8 mouse cellular contexts compared by ENCODE assay signal in genomic region chr6:87043131-87043516, GRCm38 (mm10). TPM values are rescaled to one million over a fixed set of nuclear protein-coding genes. Genes with fewer than 3 reads are reported as not detected.
DNase-seq lines count a peak whose midpoint lies in the region; ATAC-seq and TF ChIP-seq lines count a peak whose summit lies in the region.

No protein-coding gene starts in this region.

- WGBS in lung, adult 2 months = 2% methylated on average over 9 of the region's 9 CpGs
- WGBS in embryonic facial prominence, embryonic 12.5 days = under 1% methylated on average over 9 of the region's 9 CpGs
- WGBS in intestine, embryonic 16.5 days = 2% methylated on average over 9 of the region's 9 CpGs
- WGBS in neural tube, embryonic 13.5 days = 2% methylated on average over 9 of the region's 9 CpGs

- peak overlapping the region; percentile 97 for H3K27ac ChIP-seq in embryonic facial prominence, embryonic 12.5 days
- H3K27ac ChIP-seq in intestine, embryonic 16.5 days (ENCODE audit: low read length) = peak overlapping the region; percentile 99
- H3K27ac ChIP-seq in neural tube, embryonic 13.5 days (replicated peaks) = peak overlapping the region; percentile 99

- no peak for TF ChIP-seq POLR2A in lung, adult 2 months (IDR thresholded peaks at IDR 0.05; ENCODE audit: borderline replicate concordance, extremely low read depth, low read depth, low read length)

- peak overlapping the region; percentile 92 for H3K9ac ChIP-seq in embryonic facial prominence, embryonic 12.5 days
- H3K9ac ChIP-seq in intestine, embryonic 16.5 days (ENCODE audit: low read depth, low read length) = peak overlapping the region; percentile 99
- H3K9ac ChIP-seq in neural tube, embryonic 13.5 days = peak overlapping the region; percentile 98

- no peaks in the 10 kb centered on the region for H3K9me3 ChIP-seq in embryonic facial prominence, embryonic 12.5 days
- no peaks in the 10 kb centered on the region for H3K9me3 ChIP-seq in intestine, embryonic 16.5 days (ENCODE audit: control insufficient read depth, low read length)
- H3K9me3 ChIP-seq in neural tube, embryonic 13.5 days = no peaks in the 10 kb centered on the region

- TF ChIP-seq CTCF in lung, adult 2 months (IDR thresholded peaks at IDR 0.05; ENCODE audit: insufficient read depth, low read length) = no peak

- peaks cover 6% of the 10 kb centered on the region; the same call in 1 of the 2 replicates for H3K4me1 ChIP-seq in lung, adult 2 months (ENCODE audit: control insufficient read depth, insufficient read depth, low read length)
- H3K4me1 ChIP-seq in embryonic facial prominence, embryonic 12.5 days = peaks cover 7% of the 10 kb centered on the region
- H3K4me1 ChIP-seq in intestine, embryonic 16.5 days (ENCODE audit: control insufficient read depth, insufficient read depth, low read length) = peaks cover 16% of the 10 kb centered on the region
- H3K4me1 ChIP-seq in neural tube, embryonic 13.5 days (replicated peaks) = peaks cover 29% of the 10 kb centered on the region

- H3K36me3 ChIP-seq in embryonic facial prominence, embryonic 12.5 days = peaks cover 5% of the 10 kb centered on the region
- no peaks in the 10 kb centered on the region for H3K36me3 ChIP-seq in intestine, embryonic 16.5 days (ENCODE audit: control insufficient read depth, insufficient read depth, low read length)
- peaks cover 9% of the 10 kb centered on the region for H3K36me3 ChIP-seq in neural tube, embryonic 13.5 days

- peak overlapping the region; percentile 74 for H3K4me2 ChIP-seq in embryonic facial prominence, embryonic 12.5 days (replicated peaks)
- H3K4me2 ChIP-seq in intestine, embryonic 16.5 days (ENCODE audit: low read depth, low read length) = peak overlapping the region; percentile 64
- peak overlapping the region; percentile 77 for H3K4me2 ChIP-seq in neural tube, embryonic 13.5 days

- DNase-seq in lung, adult 2 months = no peak
- DNase-seq in lung, postnatal 36 days = no peak
- no peak for DNase-seq in ovary, adult 18-20 months (ENCODE audit: low spot score)
- DNase-seq in cerebellum, adult 9-10 months = no peak
- no peak for DNase-seq in layer of hippocampus, postnatal 25 days (ENCODE audit: extremely low spot score in 1 of 2, low spot score in 1 of 2)

- peak; percentile 44; the same call in 1 of the 2 replicates for ATAC-seq in embryonic facial prominence, embryonic 12.5 days (ENCODE audit: insufficient number of reproducible peaks, insufficient read depth, low FRiP score, low TSS enrichment)
- ATAC-seq in intestine, embryonic 16.5 days = peak; percentile 24
- ATAC-seq in neural tube, embryonic 13.5 days (ENCODE audit: low read depth) = peak; percentile 16

- no peaks in the 10 kb centered on the region for H3K27me3 ChIP-seq in embryonic facial prominence, embryonic 12.5 days
- H3K27me3 ChIP-seq in intestine, embryonic 16.5 days (replicated peaks; ENCODE audit: control insufficient read depth, insufficient read depth, low read length) = no peaks in the 10 kb centered on the region
- H3K27me3 ChIP-seq in neural tube, embryonic 13.5 days = no peaks in the 10 kb centered on the region

- peak overlapping the region; percentile 72 for H3K4me3 ChIP-seq in lung, adult 2 months (replicated peaks; ENCODE audit: extremely low read depth, low read depth, low read length)
- peak overlapping the region; percentile 96 for H3K4me3 ChIP-seq in embryonic facial prominence, embryonic 12.5 days
- H3K4me3 ChIP-seq in intestine, embryonic 16.5 days (ENCODE audit: low read length) = peak overlapping the region; percentile 97
- H3K4me3 ChIP-seq in neural tube, embryonic 13.5 days = peak overlapping the region; percentile 95

RNA-seq across cellular contexts. Expression of gene Gfpt1, which starts 0.5 kb away (rescaled TPM):
- 13.3 and 17.3 TPM in 2 replicates for polyA plus RNA-seq in lung, adult 2 months (2012; rRNA removed)
- polyA plus RNA-seq in embryonic facial prominence, embryonic 12.5 days (2016; fragmentation: Nextera tagmentation; extraction: Ambion mirVana) = 23.5 and 24.2 TPM in 2 replicates
- 24.7 and 25.7 TPM in 2 replicates for polyA plus RNA-seq in intestine, embryonic 16.5 days (2015; fragmentation: Nextera tagmentation; extraction: Ambion mirVana)
- 19.3 and 20.3 TPM in 2 replicates for polyA plus RNA-seq in neural tube, embryonic 13.5 days (2015; fragmentation: Nextera tagmentation; extraction: Ambion mirVana)
- total RNA-seq in layer of hippocampus, postnatal 25 days (2021) = 10 to 100 TPM; 50.0 to 51.7 TPM

RNA-seq across cellular contexts. Expression of gene Nfu1, which starts 34.1 kb away (rescaled TPM):
- 72.5 and 88.5 TPM in 2 replicates for polyA plus RNA-seq in lung, adult 2 months (2012; rRNA removed)
- 98.4 and 101 TPM in 2 replicates for polyA plus RNA-seq in embryonic facial prominence, embryonic 12.5 days (2016; fragmentation: Nextera tagmentation; extraction: Ambion mirVana)
- polyA plus RNA-seq in intestine, embryonic 16.5 days (2015; fragmentation: Nextera tagmentation; extraction: Ambion mirVana) = 110 and 114 TPM in 2 replicates
- 126 and 142 TPM in 2 replicates for polyA plus RNA-seq in neural tube, embryonic 13.5 days (2015; fragmentation: Nextera tagmentation; extraction: Ambion mirVana)
- 10 to 100 TPM; 57.5 to 59.6 TPM for total RNA-seq in layer of hippocampus, postnatal 25 days (2021)
